Mouse (Mus musculus): ENCODE results near the gene Trub2.

Gene Trub2

DNA sequence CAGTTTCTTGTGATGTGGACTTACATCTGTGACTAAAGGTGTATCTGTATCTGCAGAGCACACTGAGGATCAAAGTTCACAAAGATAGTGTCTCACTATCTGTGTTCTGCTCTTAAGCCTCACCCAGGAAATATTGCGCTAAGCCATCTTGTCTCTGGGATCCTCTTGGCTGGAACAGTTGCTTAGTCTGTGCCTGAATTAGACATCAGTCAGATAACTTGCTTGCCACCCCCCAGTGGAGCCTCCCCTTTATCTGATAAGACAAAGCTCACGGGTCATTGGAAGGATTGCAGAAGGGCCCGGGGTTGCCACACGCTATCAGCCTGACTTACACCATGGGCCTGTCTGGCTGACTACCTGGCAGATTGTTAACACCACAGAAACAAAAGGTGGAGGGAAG, 15.0 kb downstream of the Trub2 start:
- no peak for DNase-seq (ENCODE audit: low read depth)

DNA sequence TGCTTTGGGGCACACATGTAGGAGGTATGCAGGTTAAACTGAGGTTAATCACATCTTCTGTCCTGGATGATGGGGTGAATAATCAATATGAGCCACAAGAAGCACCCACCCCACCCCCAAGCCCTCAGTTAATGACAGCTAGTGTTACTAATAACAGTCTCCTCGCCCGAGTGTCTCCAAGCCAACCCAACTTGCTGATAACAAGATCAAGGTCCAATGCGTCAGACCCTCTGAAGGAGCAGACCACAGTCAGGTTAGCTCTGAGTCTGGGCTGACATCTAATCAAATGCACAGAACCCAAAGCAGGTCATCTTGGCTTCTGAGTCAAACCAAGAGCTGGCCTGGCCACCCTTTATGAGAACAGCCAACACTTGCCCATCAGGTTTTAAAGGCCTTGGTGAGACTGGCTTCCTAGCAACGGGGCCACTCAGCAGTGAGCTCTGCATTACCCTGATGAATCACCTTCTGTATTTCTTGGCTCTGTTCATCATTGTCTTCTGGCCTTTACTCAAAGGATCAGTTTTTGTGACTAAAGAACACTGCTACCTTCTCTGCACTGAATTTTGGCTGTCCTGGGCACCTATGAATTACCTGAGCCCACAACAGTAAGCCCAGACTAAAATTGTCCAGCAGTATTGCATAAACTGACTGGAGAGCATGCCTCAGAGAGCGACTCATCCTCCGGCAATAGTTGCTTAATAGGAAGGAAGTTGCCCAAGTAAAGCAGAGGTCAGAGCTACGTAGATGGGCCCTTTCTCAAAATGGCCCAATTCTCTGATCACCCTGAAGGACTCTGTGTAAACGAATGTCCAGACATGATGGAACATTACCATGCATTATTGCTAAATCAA, 16.5 kb downstream of the Trub2 start:
- peak; percentile 81 for DNase-seq (ENCODE audit: low read depth)

DNA sequence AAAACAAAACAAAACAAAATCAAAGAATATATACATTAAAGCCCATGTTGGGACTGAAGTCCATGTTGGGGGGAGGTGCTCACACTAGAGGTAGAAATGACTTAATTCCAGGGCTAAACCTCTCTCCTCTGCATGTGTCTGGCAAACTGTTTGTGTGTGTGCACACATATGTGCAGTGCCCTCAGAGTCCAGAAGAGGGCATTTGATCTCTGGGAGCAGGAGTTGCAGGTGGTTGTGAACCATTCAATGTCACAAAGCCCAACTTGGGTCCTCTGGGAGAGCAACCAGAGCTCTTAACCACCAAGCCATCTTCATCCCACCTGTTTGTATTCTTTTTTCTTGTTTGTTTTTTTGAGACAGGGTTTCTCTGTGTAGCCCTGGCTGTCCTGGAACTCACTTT, 18.1 kb downstream of the Trub2 start:
- DNase-seq (ENCODE audit: low read depth): no peak

DNA sequence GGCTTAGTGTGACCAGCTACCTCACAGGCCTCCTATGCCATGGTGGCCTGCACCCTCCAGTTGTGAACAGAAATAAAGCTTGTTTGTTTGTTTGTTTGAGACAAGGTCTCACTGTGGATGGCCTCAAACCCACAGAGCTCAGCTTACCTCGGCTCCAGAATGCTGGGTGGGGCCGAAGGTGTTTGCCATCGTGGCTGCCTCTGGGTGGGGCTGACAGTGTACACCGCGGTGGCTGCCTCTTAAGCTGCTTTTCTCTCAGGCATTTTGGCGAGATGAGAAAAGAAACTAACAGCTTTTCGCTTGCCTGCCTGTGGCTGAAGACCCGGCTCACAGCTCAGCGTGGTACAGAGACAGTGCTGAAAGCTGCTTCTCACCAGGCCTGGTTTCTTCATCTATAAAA, 19.4 kb downstream of the Trub2 start:
- DNase-seq (ENCODE audit: low read depth): no peak

DNA sequence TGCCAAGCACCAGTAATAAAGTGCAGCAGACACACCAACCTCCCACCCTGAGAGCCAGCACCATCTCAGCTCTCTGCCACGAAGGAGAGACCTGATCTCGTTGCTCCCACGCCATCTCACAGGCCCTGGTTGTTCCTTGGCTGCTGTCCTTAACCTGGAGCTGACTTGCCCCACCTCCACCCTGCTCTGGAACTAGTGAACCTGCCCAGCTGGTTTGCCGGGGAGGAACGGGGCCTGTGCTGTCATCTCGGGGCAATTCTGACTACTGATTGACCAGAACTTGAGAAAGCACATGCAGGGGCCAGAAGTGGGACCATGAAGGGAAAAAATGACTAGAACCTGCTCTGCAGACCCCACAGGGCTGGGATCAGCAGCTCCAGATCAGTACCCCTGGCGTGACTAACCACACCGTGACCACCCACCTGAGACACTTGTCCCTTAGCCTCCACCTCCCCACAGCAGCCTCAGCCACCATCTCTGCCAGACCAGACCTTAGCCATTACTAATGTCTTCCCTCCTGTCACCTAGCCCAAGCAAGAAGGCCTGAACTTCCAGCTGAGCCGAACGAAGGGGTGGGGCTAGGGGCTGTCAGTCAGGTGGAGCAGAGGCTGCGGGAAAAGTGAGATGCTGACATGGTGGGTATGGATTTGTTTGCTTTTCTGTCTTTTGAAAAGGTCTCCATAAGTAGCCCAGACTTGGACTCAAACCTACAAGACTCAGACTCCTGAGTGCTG, 20.2 kb downstream of the Trub2 start:
- DNase-seq (ENCODE audit: low read depth): no peak

DNA sequence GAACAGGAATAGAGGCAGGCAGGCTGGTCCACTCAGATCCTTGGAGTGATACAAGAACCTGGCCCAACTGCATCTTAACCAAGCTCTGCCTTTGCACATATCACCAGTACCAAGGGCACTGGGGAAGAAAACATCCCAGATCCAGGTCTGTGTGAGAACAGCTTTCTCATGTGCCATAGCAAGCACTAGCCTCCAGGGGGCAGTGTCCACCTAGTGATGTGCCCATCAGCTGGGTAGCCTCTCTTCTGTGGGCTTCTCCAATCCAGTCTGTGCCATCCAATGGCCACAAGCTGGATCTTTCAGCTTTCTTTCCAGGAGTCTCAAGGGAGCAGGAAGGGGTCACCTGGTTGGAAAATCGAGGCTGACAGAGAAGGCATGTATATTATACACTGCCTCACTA, 23.5 kb downstream of the Trub2 start:
- DNase-seq (ENCODE audit: low read depth): peak; percentile 86

DNA sequence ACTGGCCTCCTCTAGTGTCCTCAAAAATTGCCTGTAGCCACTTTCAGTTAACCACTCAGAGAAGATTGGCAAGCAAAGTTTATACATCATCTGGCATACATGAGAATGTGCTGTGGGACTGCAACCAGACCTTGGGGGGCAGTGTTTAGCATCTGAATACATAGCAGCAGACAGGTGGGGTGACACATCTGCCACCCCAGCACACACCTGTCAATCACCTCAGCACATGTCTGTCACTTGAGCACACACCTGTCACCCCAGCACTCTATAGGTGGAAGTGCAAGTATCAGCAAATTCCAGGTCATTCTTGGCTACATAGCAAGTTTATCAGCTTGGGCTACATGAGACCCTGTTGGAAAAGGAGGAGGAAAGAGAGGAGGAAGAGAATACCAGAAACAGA, 32.6 kb downstream of the Trub2 start:
- DNase-seq (ENCODE audit: low read depth): no peak

DNA sequence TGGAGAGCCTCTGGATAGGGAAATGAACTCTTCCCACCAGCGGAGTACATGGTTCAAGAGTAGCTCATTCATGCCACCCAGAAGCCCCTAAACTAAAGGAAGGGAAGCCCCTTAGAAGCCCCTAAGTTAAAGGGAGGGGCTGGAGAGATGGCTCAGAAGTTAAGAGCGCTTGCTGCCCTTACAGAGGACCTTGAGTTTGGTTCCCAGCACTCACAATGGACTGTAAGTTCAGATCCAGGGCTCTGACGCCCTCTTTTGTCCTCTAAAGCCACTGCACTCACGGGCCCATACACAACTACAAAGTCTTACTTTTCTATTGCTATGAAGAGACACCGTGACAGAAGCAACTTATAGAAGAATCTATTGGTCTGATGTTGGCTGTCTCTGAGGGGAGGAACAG, 35.9 kb downstream of the Trub2 start:
- DNase-seq (ENCODE audit: low read depth): no peak

DNA sequence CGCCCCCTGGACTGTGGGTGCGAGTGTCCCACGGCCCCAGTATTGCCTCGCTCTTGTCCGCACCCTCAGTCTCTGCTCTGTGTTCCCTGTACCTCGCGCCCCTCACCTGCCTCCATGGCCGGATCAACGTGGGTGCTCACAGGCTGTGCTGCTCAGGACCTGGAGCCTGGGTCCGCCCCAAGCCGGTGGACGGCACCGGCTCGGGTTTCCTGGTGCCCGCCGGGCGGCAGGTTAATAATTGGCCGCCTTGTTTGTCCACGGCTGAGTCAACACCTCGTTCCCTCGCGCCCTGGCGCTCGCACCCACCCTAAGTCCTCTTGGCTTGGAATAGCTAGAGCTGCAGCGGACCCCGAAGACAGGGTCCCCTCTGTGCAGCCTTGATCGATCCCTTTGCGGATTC, 36.8 kb downstream of the Trub2 start, which contains the start of gene Gm13420:
Gene Gm13420, minus strand, starts transcription at position 189 of the 400 bp plus-strand sequence.
- DNase-seq (ENCODE audit: low read depth): no peak

DNA sequence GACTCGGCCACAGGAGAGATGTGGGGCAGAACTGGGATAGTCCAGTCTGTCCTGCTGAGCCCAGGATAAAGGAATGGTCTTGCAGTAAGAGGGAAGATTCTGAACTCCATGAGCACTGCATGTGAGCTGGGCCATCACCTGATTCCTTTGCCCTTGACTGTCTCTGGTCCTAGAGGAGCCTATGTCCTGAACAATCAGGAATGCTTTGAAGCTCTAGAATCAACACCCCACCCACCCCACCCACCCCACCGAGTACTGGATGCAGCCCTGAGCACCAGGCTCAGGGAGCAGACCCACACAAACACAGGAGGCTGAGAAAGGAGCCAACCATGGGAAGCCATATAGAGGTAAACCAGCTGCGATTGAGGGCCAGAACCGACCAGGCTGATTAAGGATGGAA, 39.8 kb downstream of the Trub2 start:
- no peak for DNase-seq (ENCODE audit: low read depth)

DNA sequence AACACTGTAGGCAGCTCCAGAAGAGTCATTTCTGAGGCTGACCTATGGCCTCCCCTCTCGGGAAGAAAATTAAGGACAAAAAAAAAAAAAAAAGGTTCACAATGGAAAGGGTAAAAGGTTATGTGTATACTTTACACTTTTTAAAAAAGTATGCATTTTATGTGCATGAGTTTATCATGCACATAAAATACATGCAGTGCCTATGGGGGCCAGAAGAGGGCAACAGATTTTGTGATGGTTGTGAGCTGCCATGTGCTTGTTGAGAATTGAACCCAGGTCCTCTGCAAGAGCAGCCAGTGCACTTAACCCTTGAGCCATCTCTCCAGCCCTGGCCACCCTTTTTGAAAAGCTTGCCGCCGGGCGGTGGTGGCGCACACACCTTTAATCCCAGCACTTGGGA, 40.5 kb downstream of the Trub2 start:
- DNase-seq (ENCODE audit: low read depth): peak; percentile 31

DNA sequence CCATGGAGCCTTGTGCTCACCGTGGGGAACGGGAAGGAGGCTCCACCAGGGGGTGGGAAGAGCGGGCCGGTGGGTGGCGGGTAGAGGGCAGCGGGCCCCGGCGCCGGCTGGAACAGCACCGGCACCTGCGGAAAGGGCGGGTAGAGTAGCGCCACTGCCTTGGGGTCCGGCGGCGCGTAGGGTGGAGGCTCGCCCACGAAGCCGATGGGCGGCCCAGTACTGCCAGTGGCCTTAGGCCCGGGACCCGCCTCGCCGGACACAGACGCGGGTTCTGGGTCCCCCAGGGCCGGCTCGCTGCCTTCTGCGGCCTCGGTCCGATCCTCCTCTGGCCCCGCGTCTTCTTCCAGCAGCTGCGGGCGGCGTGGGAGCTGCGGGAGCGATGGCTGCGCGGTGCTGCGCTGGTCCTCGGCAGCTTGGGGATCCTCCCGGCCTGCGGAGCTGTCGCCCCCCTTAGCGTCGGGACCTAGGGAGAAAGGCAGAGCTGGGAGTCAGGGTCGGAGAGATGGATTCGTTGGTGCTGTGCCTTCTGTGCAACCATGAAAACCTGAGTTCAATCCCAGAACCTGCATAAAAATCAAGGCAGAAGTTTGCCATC, 41.0 kb downstream of the Trub2 start:
- DNase-seq (ENCODE audit: low read depth): no peak

DNA sequence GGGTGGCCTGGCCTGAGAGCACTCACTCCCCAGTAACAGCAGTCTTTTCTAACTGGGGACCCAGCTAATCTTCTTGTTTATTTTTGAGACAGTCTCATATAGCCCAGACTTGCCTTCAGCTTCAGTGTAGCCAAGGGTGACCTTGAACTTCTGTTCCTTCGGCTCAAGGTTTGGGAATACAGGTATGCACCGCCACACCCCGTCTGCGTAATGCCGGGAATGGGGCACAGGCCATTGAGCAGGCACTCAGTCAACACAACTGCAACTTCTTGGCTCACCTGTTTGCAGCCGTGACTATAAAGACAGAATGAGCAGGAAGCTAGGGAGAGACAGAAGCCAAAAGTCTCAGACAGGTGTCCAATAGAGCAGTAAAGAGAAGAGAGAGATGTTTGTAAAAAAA, 44.0 kb downstream of the Trub2 start:
- DNase-seq (ENCODE audit: low read depth): no peak

DNA sequence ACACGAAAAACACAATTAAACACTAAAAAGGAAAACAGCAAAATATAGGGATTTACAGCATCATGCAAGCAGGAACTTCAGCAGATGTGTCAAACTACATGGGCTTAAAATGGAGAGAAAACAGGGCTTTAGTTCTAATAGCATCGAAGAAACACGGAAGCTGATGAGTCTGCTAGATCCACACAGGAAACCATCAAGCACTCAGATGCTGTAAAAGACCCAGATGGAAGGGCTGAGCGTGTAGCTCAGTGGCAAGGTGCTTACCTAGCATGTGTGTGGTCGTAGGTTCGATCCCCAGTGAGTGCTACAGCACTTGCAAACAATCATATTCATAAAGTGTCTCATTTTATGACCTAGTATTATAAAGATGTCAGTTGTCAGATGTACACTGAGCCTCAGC, 47.1 kb downstream of the Trub2 start:
- DNase-seq (ENCODE audit: low read depth): no peak

DNA sequence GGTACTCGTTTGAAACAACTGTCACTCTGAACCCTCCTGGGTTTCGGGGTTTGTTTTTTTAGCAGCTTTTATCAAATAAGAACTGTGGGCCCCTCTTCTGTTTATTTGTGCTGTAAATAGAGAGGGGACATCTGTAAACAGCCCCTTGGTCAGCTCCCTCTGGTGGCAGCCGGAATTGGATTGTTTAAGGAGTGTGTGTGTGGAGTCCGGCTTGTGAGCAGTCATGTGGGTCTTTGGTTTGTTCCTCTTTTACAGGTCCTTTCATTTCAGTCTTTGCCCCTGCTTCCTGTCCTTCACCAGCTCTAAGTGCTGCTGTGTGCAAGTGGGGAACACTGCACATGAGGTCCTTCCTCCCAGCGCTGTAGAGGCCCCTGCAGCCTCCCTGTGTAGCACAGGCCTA, 48.9 kb downstream of the Trub2 start:
- DNase-seq (ENCODE audit: low read depth): no peak

DNA sequence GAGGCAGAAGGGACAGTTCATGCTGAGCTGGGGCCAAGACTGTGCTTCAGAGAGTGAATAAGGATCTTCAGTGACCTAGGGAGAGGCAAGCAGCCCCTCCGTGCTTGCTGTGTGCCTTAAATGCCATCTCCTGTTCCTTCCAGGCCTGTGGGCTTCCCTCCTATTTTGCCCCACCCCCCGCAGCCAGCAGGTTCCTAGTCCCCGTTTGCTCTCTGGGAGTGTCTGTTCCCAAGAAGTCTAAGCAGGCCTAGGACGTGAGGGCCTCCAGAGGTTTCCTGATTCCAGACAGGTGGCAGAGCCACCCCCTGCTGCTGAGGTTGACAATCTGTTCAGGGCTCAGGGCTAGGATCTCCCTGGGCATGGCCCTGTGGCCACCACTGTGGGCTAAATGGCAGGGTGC, 49.5 kb downstream of the Trub2 start:
- DNase-seq (ENCODE audit: low read depth): no peak

DNA sequence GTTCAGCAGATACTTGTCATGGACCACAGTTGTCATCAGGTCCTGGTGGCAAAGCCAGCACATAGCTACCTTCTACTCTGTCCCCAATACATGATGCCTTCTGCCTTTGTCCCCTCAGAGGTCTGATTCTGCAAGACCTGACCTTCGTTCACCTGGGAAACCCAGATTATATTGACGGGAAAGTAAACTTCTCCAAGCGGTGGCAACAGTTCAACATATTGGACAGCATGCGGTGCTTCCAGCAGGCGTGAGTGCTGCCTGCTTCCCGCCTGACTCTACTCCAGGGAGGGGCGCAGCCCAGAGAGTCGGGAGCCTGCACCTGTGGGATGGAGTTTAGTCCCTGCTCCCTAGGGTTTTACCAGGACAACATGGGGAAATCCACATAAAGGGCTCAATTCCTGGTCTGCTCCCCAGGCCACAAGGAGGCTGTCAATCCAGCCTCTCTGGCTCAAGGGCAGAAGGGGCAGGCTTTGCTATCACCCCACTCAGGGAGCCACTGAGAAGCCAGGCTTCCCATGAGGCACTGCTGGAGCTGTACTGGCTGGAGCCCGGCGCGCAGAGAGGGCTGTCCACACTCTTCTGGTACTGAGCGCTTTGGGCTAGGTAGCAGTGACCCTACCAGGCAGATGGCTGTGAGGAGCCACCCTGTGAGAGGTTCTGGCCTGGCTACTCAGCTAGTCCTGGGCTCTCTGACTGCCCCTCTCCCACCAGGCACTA, 50.9 kb downstream of the Trub2 start:
- no peak for DNase-seq (ENCODE audit: low read depth)

DNA sequence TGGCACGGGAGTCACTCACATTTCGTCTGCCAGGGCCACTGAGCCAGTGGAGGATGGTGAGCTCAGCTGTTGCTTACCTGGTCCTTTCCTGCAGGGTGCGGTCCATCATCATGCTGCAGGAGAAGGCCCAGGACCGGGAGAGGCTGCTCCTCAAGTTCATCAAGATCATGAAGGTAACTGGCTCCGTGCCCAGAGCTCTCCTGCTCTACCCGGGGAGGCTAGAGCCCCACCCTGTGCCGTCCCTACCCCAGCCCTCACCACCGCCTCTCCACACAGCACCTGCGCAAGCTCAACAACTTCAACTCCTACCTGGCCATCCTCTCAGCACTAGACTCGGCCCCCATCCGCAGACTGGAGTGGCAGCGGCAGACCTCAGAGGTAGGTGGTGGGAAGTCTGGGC, 52.6 kb downstream of the Trub2 start:
- no peak for DNase-seq (ENCODE audit: low read depth)

DNA sequence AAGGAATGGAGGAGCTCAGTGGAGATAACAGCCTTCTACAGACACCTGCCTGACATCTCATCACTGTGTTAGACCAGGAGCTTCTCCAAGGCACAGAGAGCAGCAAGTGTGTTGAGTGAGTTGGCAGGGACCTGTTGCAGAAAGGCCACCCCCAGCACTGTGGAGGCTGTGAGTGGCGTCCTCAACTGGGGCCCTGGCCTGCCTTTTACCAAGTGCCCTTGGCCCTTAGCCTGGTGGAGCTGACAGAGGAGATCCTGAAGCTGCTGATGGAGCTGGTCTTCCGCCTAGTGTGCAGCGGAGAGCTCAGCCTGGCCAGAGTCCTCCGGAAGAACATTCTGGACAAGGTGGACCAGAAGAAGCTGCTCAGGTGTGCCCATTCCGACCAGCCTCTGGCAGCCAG, 55.0 kb downstream of the Trub2 start:
- DNase-seq (ENCODE audit: low read depth): no peak

DNA sequence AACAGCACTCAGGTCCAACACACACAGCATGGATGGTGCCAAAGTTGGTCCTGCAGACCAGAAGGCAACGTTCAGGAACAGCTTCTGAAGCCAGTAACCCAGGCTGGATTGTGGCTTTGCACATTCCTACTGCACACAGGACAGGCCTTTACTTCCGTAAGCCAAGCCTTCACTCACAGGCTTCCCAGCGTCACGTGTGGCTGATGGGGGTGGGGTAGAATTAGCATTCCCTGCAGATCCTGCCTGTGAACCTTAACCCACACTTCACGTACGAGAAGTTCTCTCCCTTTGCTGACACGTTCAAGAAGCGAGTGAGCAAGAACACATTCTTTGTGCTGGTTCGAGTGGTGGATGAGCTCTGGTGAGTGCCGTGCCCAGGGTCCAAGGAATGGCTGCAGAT, 55.7 kb downstream of the Trub2 start:
- DNase-seq (ENCODE audit: low read depth): no peak

DNA sequence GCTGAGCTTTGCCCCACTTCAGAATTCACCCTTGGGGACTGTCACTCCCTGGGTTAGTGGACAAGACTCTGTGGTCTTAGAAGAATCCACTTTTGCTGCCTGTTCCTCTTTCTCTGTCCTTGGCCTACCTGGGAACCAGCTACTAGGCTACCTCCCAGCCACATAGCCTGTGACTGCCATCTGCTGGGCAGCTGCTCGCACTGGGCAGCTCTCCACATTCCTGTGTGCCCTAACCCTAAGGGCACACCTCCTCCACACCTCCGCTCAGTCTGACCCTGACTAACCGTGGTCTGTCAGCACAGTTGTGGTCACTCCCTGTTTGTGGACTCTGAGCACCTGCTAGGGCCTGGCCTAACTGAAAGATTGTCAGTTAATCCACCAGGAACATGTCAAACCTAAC, 56.8 kb downstream of the Trub2 start:
- DNase-seq (ENCODE audit: low read depth): peak; percentile 68

DNA sequence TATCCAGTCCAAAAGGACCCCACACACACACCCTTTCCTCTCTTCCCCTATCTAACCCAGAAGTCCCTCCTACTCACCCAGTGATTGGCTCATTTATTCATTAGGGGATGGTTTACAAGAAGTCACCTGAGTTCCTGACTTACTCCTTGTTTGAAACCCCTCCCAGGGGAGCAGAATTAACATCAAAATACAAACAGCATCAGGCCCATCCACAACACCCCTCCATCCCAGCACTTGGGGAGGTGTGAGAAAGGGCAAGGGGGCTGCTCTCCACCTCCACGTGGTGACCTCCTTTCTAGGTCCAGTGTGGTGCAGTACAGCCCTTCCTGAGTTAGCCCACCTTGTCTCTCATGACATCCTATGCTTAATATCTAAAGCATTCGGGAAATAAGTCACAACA, 58.8 kb downstream of the Trub2 start:
- DNase-seq (ENCODE audit: low read depth): no peak

Data from NIH3T3 (cell line).